Mouse (Mus musculus) lung, embryonic 16.5 days (tissue): ENCODE results near the gene Spn. TPM values are rescaled to one million over a fixed set of nuclear protein-coding genes. Genes with fewer than 3 reads are reported as not detected.

Experiments
- ATAC-seq: fragments of 200-750 bp; cut with Nextera tagmentation; 2 replicates; pipeline ENCODE4 v1.8.0; 2017; ENCODE audit warnings: low read depth, mild to moderate bottlenecking, moderate library complexity
- H3K27ac ChIP-seq: fragments of 300-500 bp; sonication (generic); 2 replicates; pipeline ENCODE4 v1.5.1; 2014; ENCODE audit warnings: mild to moderate bottlenecking, control low read depth, low read length
- H3K27me3 ChIP-seq: fragments of 300-500 bp; sonication (generic); 2 replicates; pipeline ENCODE4 v1.6.1; 2014; ENCODE audit warnings: low read depth, low read length, mixed read lengths; ENCODE audit not compliant: control insufficient read depth, insufficient read depth
- H3K36me3 ChIP-seq: fragments of 300-500 bp; sonication (generic); 2 replicates; pipeline ENCODE4 v1.6.1; 2014; ENCODE audit warnings: low read length; ENCODE audit not compliant: control insufficient read depth, insufficient read depth
- H3K4me1 ChIP-seq: fragments of 300-500 bp; sonication (generic); replicated peaks from 2 replicates; pipeline ENCODE4 v1.6.1; 2014; ENCODE audit warnings: low read length, mixed read lengths; ENCODE audit not compliant: control insufficient read depth, insufficient read depth
- H3K4me2 ChIP-seq: fragments of 300-500 bp; sonication (generic); 2 replicates; pipeline ENCODE4 v1.6.1; 2014; ENCODE audit warnings: low read depth, low read length, control low read depth
- H3K4me3 ChIP-seq: fragments of 300-500 bp; sonication (generic); 2 replicates; pipeline ENCODE4 v1.5.1; 2014; ENCODE audit warnings: mild to moderate bottlenecking, low read length, control low read depth
- H3K9ac ChIP-seq: fragments of 300-500 bp; sonication (generic); 2 replicates; pipeline ENCODE4 v1.6.1; 2014; ENCODE audit warnings: low read length, control low read depth
- H3K9me3 ChIP-seq: fragments of 300-500 bp; sonication (generic); 2 replicates; pipeline ENCODE4 v1.6.1; 2016; ENCODE audit warnings: low read length; ENCODE audit not compliant: control insufficient read depth
- WGBS: fragments of 180-500 bp; shearing (Covaris S2); extraction: QIAGEN DNeasy Blood & Tissue Kit; methylation state at CpG from one replicate; pipeline ENCODE4 v1.1.7; 2014; 5-methylcytosine and 5-hydroxymethylcytosine counted together
- polyA plus RNA-seq: library from polyadenylated mRNA; unstranded; fragments of >200 nt; fragmentation: Nextera tagmentation; extraction: Ambion mirVana; gene quantifications from 2 replicates; pipeline ENCODE4 v1.2.1, GENCODE M21; 2015

The Spn gene
- polyA plus RNA-seq, 1 experiment from 2014 or later = 0.44 TPM

DNA sequence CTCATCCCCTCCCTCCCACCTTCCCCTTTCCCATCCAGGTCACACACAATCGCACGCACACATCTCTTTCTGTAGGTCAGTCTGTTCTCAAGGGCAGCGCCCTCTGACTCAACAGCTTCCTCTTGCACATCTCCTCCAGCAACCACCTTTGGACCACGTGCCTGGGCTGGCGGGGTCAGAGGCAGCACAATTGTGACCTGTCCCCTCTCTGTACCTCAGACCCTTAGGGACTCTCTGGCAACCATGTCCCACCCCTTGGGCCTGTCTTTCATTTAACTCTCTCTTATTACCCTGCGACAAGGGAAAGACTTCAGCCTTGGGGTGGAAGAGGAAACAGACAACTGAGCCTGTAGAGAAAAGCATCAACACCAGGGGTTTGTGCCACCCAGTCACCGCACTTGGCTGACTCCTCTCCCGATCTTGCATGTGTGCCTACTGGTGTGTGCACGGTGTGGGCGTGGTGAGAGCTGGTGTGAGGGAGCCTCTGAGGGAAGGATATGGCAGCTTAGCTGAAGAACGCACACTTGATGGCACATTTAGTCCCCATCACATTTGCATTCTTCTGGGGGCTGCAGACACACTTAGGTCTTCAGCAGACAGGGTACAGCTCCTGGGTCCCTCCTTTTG is 2.7 kb downstream of the Spn start:
- no peaks in the 10 kb centered on the region for H3K36me3 ChIP-seq
- no peaks in the 10 kb centered on the region for H3K27me3 ChIP-seq
- no peaks in the 10 kb centered on the region for H3K9me3 ChIP-seq
- WGBS = 72% methylated on average over 11 of the region's 11 CpGs
- no peak overlapping the region for H3K4me3 ChIP-seq
- H3K27ac ChIP-seq = no peak overlapping the region
- ATAC-seq = no peak
- 0 out of 2 replicates have a peak, but pooled peaks cover 2% of the 10 kb centered on the region for H3K4me1 ChIP-seq
- no peak overlapping the region for H3K9ac ChIP-seq
- no peak overlapping the region for H3K4me2 ChIP-seq

DNA sequence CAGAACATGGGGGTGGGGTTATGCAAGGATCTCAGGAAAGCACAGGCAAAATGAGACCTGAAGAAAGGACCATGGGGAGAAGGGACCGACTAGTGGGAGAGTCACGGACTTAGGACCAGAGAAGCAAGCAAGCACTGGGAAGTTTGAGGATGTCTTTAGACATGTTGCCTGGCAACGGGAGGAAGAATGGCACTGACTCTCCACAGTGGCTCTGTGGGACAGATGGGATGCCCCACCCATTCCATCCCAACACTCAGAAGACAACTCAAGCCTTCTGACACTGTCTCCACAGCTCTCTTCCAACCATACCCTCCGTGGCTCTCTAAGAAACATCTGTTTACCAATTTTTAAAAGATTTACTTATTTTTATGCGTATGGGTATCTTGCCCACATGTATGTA is 4.5 kb downstream of the Spn start:
- Histone ChIP-seq H3K36me3 (no peaks in the 10 kb centered on the region), H3K4me1 (0 out of 2 replicates have a peak, but pooled peaks cover 2% of the 10 kb centered on the region), H3K27me3 (no peaks in the 10 kb centered on the region), H3K27ac (no peak overlapping the region), H3K9ac (no peak overlapping the region), H3K4me2 (no peak overlapping the region), H3K9me3 (no peaks in the 10 kb centered on the region), H3K4me3 (no peak overlapping the region)
- no peak for ATAC-seq
- WGBS = 59% methylated on average over 5 of the region's 5 CpGs

DNA sequence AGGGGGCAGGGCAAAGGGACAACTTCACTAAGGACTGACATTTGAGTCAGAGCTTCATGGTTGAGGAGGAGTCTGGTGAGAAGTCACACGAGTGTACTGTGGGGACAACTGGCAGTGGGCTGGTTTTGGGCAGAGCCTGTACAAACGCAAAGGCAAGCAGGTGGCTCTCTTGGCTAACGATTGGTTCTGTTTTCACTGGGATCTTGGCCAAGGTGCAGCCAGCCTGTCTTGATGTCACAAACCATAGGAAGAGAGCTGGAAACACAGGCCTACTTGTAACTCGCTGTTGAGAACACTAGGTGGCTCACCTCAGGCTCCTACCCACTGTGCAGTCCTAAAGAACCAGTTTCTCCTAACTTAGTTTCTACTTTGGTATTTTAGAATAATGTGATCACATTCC is 8.0 kb downstream of the Spn start:
- H3K36me3 ChIP-seq = no peaks in the 10 kb centered on the region
- no peaks in the 10 kb centered on the region for H3K9me3 ChIP-seq
- WGBS = 9% methylated on average over 4 of the region's 4 CpGs
- ATAC-seq = peak; percentile 66
- no peak overlapping the region for H3K27ac ChIP-seq
- no peak overlapping the region for H3K9ac ChIP-seq
- H3K4me1 ChIP-seq = no peaks in the 10 kb centered on the region
- no peak overlapping the region for H3K4me3 ChIP-seq
- H3K27me3 ChIP-seq = no peaks in the 10 kb centered on the region
- H3K4me2 ChIP-seq = no peak overlapping the region

DNA sequence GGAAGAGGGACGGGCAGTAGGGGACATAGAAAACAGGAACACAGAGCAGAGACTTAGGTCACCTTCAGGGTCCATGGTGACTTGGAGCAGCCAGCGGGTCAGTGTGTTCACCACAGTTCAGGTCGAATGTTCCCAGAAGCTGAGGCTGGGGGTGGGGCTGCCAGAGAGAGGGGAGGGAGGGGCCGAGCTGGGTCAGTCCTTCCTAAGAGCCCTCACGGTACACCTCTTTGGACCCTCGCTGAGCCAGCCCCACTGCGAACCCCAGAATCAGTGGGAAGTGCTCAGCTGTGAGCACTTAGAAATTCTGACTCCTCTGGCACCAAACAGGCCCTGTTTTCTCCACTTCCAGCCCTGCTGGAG is 15.7 kb downstream of the Spn start, which contains the start of gene Qprt:
Gene Qprt (minus strand): TSS at position 316 of the 360 bp plus-strand sequence.
- H3K27me3 ChIP-seq = peaks cover 18% of the 10 kb centered on the region
- H3K4me2 ChIP-seq = no peak within 1 kb of the TSS
- no peak within 1 kb of the TSS for H3K9ac ChIP-seq
- no peaks in the 10 kb centered on the region for H3K9me3 ChIP-seq
- WGBS = 18% methylated on average over 7 of the region's 7 CpGs
- H3K27ac ChIP-seq = no peak within 1 kb of the TSS
- no peaks in the 10 kb centered on the region for H3K36me3 ChIP-seq
- no peaks in the 10 kb centered on the region for H3K4me1 ChIP-seq
- H3K4me3 ChIP-seq = no peak within 1 kb of the TSS
- ATAC-seq = no peak

DNA sequence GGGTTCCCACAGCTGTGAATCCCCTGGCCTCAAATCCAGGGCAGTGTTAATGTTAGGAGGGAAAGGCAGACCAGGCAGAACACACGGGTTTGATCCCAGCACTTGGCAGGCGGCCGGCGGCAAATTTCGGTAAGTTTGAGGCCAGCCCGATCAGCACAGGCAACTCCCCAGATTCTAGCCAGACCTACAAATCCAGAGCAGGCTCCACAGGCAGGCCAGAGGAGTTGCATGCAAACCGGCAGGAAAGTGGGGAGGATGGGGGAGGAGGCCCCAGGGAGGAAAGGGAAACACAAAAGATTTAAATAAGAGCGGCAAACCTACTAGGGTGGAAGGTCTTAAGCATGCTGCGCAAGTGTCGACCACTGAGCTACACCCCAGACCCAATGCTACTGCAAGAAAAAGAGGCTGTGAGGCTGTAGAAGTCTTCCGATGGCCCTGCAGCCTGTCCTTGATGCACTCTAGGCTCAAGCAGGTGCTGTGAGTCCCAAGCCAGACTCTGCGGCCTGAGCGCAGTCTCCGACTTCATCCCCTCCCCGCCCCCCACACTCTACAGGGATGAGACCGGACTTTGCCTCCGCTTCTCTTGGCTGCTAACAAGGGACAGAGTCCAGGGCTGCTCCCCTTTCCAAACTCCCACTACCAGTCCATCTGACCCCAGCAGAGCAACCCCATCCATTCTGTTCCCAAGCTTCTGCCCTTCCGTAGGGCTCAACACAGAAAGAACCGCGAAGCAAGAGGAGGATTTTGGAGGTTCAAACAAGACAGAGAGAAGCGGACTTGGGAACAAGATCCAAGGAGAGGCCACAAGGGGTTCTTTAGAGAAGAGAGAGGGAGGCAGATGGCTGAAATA is 16.3 kb downstream of the Spn start:
- Histone ChIP-seq H3K36me3 (no peaks in the 10 kb centered on the region), H3K9me3 (no peaks in the 10 kb centered on the region), H3K27me3 (peaks cover 18% of the 10 kb centered on the region), H3K4me3 (no peak overlapping the region), H3K9ac (no peak overlapping the region), H3K27ac (no peak overlapping the region), H3K4me1 (no peaks in the 10 kb centered on the region), H3K4me2 (no peak overlapping the region)
- no peak for ATAC-seq
- 17% methylated on average over 21 of the region's 21 CpGs for WGBS

DNA sequence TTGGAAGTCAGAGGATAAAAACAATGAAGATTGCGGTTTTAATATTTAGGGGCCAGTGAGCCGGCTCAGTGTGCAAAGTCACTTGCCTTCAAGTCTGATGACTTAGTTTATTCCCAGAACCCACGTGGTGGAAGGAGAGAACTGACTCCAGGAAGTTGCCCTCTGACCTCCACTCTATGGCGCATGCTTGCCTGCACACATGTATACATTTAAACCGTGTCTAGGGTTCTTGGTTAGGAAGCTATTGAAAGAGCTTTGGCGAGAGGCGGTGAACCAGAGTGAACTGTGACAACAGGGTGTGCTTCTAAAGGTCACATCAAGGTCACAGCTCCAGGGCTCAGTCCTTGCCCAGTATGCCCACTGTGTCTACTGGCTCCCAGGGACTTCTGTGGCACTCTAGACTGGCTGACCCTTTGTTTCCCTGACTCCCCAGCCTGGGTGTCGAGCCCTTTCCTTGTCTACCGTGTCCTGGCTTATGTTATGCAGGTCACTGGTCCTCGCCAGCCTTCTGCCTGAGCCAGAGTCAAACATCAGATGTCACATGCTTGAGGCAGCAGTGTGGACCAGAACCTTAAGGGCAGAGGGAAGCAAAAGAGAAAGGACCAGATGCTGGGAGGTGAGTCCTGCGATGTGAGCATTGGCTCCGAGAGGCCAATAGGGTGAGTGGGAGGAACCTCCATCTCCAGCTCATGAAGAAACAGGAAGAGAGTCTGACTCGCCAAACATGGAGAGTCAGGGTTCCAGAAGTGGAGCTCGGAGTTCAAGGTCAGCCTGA is 18.8 kb downstream of the Spn start:
- Histone ChIP-seq H3K4me3 (no peak overlapping the region), H3K9ac (no peak overlapping the region), H3K4me1 (no peaks in the 10 kb centered on the region), H3K36me3 (no peaks in the 10 kb centered on the region), H3K27me3 (peaks cover 18% of the 10 kb centered on the region), H3K27ac (no peak overlapping the region), H3K9me3 (no peaks in the 10 kb centered on the region), H3K4me2 (no peak overlapping the region)
- 54% methylated on average over 14 of the region's 14 CpGs for WGBS
- no peak for ATAC-seq

DNA sequence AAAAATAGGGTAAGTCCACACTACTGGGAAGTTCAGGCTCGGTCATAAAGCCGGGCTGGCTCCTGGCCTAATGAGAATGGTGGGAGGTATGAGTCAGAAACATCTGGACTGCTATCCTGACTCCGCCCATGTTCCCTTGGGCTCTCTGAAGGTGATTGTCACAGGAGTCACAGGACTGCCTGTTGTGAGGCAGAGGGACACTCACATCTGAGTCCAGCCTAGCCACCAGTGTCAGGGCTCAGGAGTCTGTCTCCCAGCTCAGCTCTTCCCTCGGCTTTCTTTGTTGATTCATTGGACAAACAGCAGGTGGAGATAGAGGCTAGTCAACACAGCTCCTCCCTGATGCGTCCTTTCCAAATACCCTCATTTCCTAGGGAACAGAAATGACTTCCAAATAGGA is 19.7 kb downstream of the Spn start:
- no peaks in the 10 kb centered on the region for H3K36me3 ChIP-seq
- H3K9me3 ChIP-seq = no peaks in the 10 kb centered on the region
- H3K27me3 ChIP-seq = peaks cover 18% of the 10 kb centered on the region
- H3K27ac ChIP-seq = no peak overlapping the region
- no peak overlapping the region for H3K4me3 ChIP-seq
- H3K9ac ChIP-seq = no peak overlapping the region
- no peak for ATAC-seq
- H3K4me2 ChIP-seq = no peak overlapping the region
- whole genome bisulfite sequencing = 27% methylated on average over 5 of the region's 5 CpGs
- peaks cover 7% of the 10 kb centered on the region for H3K4me1 ChIP-seq

DNA sequence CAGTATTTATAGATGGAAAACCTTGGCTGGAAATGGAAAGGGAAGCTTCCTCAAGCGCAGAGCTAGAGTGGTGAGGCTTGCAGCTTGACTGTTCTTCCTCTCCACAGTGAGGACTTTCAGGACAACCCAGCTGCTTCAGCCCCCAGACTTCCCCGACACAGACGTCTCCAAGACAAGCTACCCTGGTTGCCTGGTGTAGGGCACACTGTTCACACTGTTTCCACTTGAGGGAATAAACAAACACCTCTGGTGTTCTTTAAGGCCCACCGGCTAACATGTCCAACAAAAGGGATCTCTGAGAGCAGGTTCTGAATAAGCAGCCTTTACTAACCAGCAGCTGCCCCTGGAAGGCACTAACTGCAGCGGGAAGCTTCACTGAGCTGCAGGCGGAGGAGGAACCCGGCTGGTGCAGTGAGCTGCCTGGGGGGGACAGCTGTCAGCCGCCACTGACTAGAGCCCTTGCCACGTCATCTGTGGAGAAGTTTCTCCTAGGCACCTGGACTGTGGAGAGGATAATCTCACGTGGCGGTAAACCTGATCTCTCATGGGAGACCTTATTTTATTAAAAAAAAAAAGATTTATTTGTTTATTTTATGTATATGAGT is 21.2 kb downstream of the Spn start:
- H3K4me1 ChIP-seq = peaks cover 8% of the 10 kb centered on the region
- no peak overlapping the region for H3K4me3 ChIP-seq
- ATAC-seq = no peak
- H3K9ac ChIP-seq = no peak overlapping the region
- no peak overlapping the region for H3K27ac ChIP-seq
- 49% methylated on average over 11 of the region's 11 CpGs for WGBS
- H3K9me3 ChIP-seq = no peaks in the 10 kb centered on the region
- no peaks in the 10 kb centered on the region for H3K36me3 ChIP-seq
- H3K4me2 ChIP-seq = no peak overlapping the region
- H3K27me3 ChIP-seq = peaks cover 12% of the 10 kb centered on the region

DNA sequence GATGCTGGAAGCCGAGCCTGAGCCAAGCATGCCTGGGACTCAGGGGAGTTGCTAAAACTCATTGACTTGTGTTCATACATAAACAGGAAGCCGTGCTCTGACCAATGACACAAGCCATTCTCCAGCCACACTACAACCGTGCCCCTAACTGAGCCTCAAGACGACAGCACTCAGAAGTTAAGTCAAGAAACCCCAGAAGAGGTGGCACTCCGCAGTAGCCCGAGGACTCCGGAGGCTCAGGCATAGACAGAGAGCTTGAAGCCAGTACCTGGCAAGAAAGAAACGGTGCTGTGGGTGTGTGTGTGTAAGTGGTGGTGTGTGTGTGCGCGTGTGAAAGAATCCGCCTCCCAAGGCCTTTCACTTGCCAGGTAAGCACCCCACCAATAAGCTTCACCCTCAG is 22.7 kb downstream of the Spn start:
- Histone ChIP-seq H3K9me3 (no peaks in the 10 kb centered on the region), H3K9ac (no peak overlapping the region), H3K4me2 (no peak overlapping the region), H3K4me3 (no peak overlapping the region), H3K27ac (no peak overlapping the region), H3K27me3 (no peaks in the 10 kb centered on the region; the same call in 1 of the 2 replicates), H3K36me3 (no peaks in the 10 kb centered on the region), H3K4me1 (peaks cover 8% of the 10 kb centered on the region)
- no peak for ATAC-seq
- 62% methylated on average over 11 of the region's 11 CpGs for WGBS
